Mouse (Mus musculus): ENCODE measurements around the gene Clcnkb.

- TF ChIP-seq POLR2A (IDR thresholded peaks at IDR 0.05; ENCODE audit: borderline replicate concordance, extremely low read depth, insufficient read depth, insufficient read length, poor library complexity, severe bottlenecking) (no peak), CTCF (IDR thresholded peaks at IDR 0.05; ENCODE audit: borderline replicate concordance, extremely low read depth, insufficient read depth, insufficient read length) (no peak)
Observed at GRCm38 (mm10) chr4:141394751-141395150, 21.1 kb downstream of the Clcnkb start.

Measured in brain, embryonic 14.5 days (tissue).